In the genomic region with DNA sequence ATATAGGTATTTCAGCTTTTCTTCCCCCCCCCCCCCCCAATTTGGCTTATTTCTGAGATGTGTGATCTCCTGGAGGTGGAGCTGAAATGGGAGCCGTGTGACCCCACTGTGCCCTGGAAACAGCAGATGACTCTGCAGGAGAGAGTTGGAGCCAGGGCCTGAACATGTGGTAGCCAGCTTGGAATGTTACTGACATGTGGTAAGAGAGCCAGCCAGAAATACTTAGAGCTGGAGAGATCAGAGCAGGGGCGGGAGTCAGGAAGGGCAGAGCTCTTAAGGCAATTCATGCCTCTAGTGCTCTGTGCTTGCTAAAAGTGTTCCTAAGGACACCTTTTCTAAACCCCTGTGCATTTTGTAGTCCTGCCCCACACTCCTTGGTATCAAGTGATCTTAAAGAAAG, we compare ENCODE assay signal across 8 mouse cellular contexts. TPM values are rescaled to one million over a fixed set of nuclear protein-coding genes. Genes with fewer than 3 reads are reported as not detected.
DNase-seq lines count a peak whose midpoint lies in the region; ATAC-seq lines count a peak whose summit lies in the region.

No protein-coding gene starts in this region.

- H3K27ac ChIP-seq in kidney, embryonic 15.5 days, result no peak overlapping the region
- peak overlapping the region; percentile 58 for H3K27ac ChIP-seq in embryonic facial prominence, embryonic 13.5 days
- peak overlapping the region; percentile 48 for H3K27ac ChIP-seq in heart, embryonic 15.5 days
- H3K27ac ChIP-seq in liver, embryonic 12.5 days, result no peak overlapping the region
- no peak overlapping the region for H3K27ac ChIP-seq in midbrain, embryonic 14.5 days (replicated peaks; ENCODE audit: low read depth, low read length)

- no peaks in the 10 kb centered on the region for H3K27me3 ChIP-seq in kidney, embryonic 15.5 days
- H3K27me3 ChIP-seq in embryonic facial prominence, embryonic 13.5 days, result no peaks in the 10 kb centered on the region
- no peaks in the 10 kb centered on the region for H3K27me3 ChIP-seq in heart, embryonic 15.5 days
- H3K27me3 ChIP-seq in liver, embryonic 12.5 days (replicated peaks), result no peaks in the 10 kb centered on the region
- H3K27me3 ChIP-seq in midbrain, embryonic 14.5 days (ENCODE audit: control insufficient read depth, insufficient read depth, low read length), result no peaks in the 10 kb centered on the region

- 37% methylated on average over 2 of the region's 2 CpGs for WGBS in kidney, embryonic 15.5 days
- 17% methylated on average over 2 of the region's 2 CpGs for WGBS in embryonic facial prominence, embryonic 13.5 days
- 32% methylated on average over 2 of the region's 2 CpGs for WGBS in heart, embryonic 15.5 days
- WGBS in liver, embryonic 12.5 days (ENCODE audit: insufficient replicate concordance), result 90% methylated on average over 2 of the region's 2 CpGs
- 78% methylated on average over 2 of the region's 2 CpGs for WGBS in midbrain, embryonic 14.5 days

- no peak overlapping the region for H3K9ac ChIP-seq in kidney, embryonic 15.5 days
- no peak overlapping the region for H3K9ac ChIP-seq in embryonic facial prominence, embryonic 13.5 days
- no peak overlapping the region for H3K9ac ChIP-seq in heart, embryonic 15.5 days
- H3K9ac ChIP-seq in liver, embryonic 12.5 days, result no peak overlapping the region
- no peak overlapping the region for H3K9ac ChIP-seq in midbrain, embryonic 14.5 days (replicated peaks; ENCODE audit: low read length)

- DNase-seq in kidney, adult 11 months, result no peak
- DNase-seq in lung, postnatal 14 days, result peak; percentile 50
- no peak for DNase-seq in layer of hippocampus, adult 9-10 months (ENCODE audit: low spot score)
- DNase-seq in midbrain, embryonic 14.5 days, result no peak

- peaks cover 6% of the 10 kb centered on the region; the same call in 1 of the 2 replicates for H3K4me1 ChIP-seq in kidney, embryonic 15.5 days
- peaks cover 32% of the 10 kb centered on the region for H3K4me1 ChIP-seq in embryonic facial prominence, embryonic 13.5 days
- H3K4me1 ChIP-seq in heart, embryonic 15.5 days (replicated peaks), result peaks cover 21% of the 10 kb centered on the region
- no peaks in the 10 kb centered on the region for H3K4me1 ChIP-seq in liver, embryonic 12.5 days
- H3K4me1 ChIP-seq in midbrain, embryonic 14.5 days (ENCODE audit: control insufficient read depth, insufficient read depth, low read length), result no peaks in the 10 kb centered on the region

- peaks cover 89% of the 10 kb centered on the region for H3K36me3 ChIP-seq in kidney, embryonic 15.5 days
- H3K36me3 ChIP-seq in embryonic facial prominence, embryonic 13.5 days, result peaks cover 57% of the 10 kb centered on the region
- H3K36me3 ChIP-seq in heart, embryonic 15.5 days, result peaks cover 27% of the 10 kb centered on the region
- H3K36me3 ChIP-seq in liver, embryonic 12.5 days, result peaks cover 95% of the 10 kb centered on the region
- H3K36me3 ChIP-seq in midbrain, embryonic 14.5 days (ENCODE audit: control insufficient read depth, insufficient read depth, low read length), result peaks cover 70% of the 10 kb centered on the region

- no peaks in the 10 kb centered on the region for H3K9me3 ChIP-seq in kidney, embryonic 15.5 days (replicated peaks)
- H3K9me3 ChIP-seq in embryonic facial prominence, embryonic 13.5 days, result no peaks in the 10 kb centered on the region
- no peaks in the 10 kb centered on the region for H3K9me3 ChIP-seq in heart, embryonic 15.5 days (replicated peaks)
- H3K9me3 ChIP-seq in liver, embryonic 12.5 days (replicated peaks), result no peaks in the 10 kb centered on the region
- no peaks in the 10 kb centered on the region for H3K9me3 ChIP-seq in midbrain, embryonic 14.5 days (ENCODE audit: control insufficient read depth, low read length)

- no peak overlapping the region for H3K4me2 ChIP-seq in kidney, embryonic 15.5 days
- no peak overlapping the region for H3K4me2 ChIP-seq in embryonic facial prominence, embryonic 13.5 days
- H3K4me2 ChIP-seq in heart, embryonic 15.5 days, result no peak overlapping the region
- H3K4me2 ChIP-seq in liver, embryonic 12.5 days, result no peak overlapping the region
- H3K4me2 ChIP-seq in midbrain, embryonic 14.5 days (ENCODE audit: low read length), result no peak overlapping the region

- H3K4me3 ChIP-seq in kidney, embryonic 15.5 days (replicated peaks), result no peak overlapping the region
- no peak overlapping the region for H3K4me3 ChIP-seq in embryonic facial prominence, embryonic 13.5 days
- no peak overlapping the region for H3K4me3 ChIP-seq in heart, embryonic 15.5 days
- H3K4me3 ChIP-seq in liver, embryonic 12.5 days, result no peak overlapping the region
- no peak overlapping the region for H3K4me3 ChIP-seq in midbrain, embryonic 14.5 days (replicated peaks; ENCODE audit: low read depth, low read length)

- ATAC-seq in kidney, embryonic 15.5 days (replicated peaks; ENCODE audit: low FRiP score), result 0 out of 2 replicates have a peak, but pooled peaks have one; percentile 29
- peak; percentile 80; the same call in 1 of the 2 replicates for ATAC-seq in embryonic facial prominence, embryonic 13.5 days (ENCODE audit: insufficient number of reproducible peaks, insufficient read depth, low FRiP score, low TSS enrichment, low read depth)
- ATAC-seq in heart, embryonic 15.5 days (replicated peaks; ENCODE audit: insufficient number of reproducible peaks, insufficient read depth, low FRiP score, low read depth), result peak; percentile 79; the same call in 1 of the 2 replicates
- ATAC-seq in liver, embryonic 12.5 days, result no peak
- ATAC-seq in midbrain, embryonic 14.5 days (ENCODE audit: low FRiP score, low TSS enrichment), result no peak

RNA-seq across cellular contexts. Expression of a gene that starts 10.0 kb away (rescaled TPM):
- polyA plus RNA-seq in kidney, embryonic 15.5 days (2015; fragmentation: Nextera tagmentation; extraction: Ambion mirVana), result 19.1 and 21.3 TPM in 2 replicates
- 30.8 and 31.1 TPM in 2 replicates for polyA plus RNA-seq in embryonic facial prominence, embryonic 13.5 days (2015; fragmentation: Nextera tagmentation; extraction: Ambion mirVana)
- 8.0 and 11.7 TPM in 2 replicates for polyA plus RNA-seq in heart, embryonic 15.5 days (2015; fragmentation: Nextera tagmentation; extraction: Ambion mirVana)
- polyA plus RNA-seq in liver, embryonic 12.5 days (2016; fragmentation: Nextera tagmentation; extraction: Ambion mirVana), result 2.8 and 3.2 TPM in 2 replicates
- 1.9 and 3.8 TPM in 2 replicates for polyA plus RNA-seq in midbrain, embryonic 14.5 days (2014; fragmentation: Nextera tagmentation; extraction: Ambion mirVana)

Comparison
In these comparisons a context has a peak if more than half of its experiments do, and no peak if none do; other contexts are left out.
1. ATAC-seq: peak in kidney, embryonic 15.5 days (single experiment), embryonic facial prominence, embryonic 13.5 days (single experiment) and heart, embryonic 15.5 days (single experiment); none in liver, embryonic 12.5 days (single experiment) and midbrain, embryonic 14.5 days (single experiment).
2. H3K27ac ChIP-seq: peak in embryonic facial prominence, embryonic 13.5 days (single experiment) and heart, embryonic 15.5 days (single experiment); none in kidney, embryonic 15.5 days (single experiment), liver, embryonic 12.5 days (single experiment) and midbrain, embryonic 14.5 days (single experiment).